ENCODE assay signal across 9 mouse cellular contexts in genomic region chr11:118210116-118210515, GRCm38 (mm10). TPM values are rescaled to one million over a fixed set of nuclear protein-coding genes. Genes with fewer than 3 reads are reported as not detected.
DNase-seq lines count a peak whose midpoint lies in the region; TF ChIP-seq lines count a peak whose summit lies in the region.
"Had no signal": no experiment of that assay in that cellular context is flagged by ENCODE, and none has a peak within 500 bp of the region (broad histone marks: within the 10 kb centered on the region; RNA-seq: fewer than 3 reads in every experiment).

No protein-coding gene starts in this region.

- H3K4me1 ChIP-seq in liver, adult 2 months (ENCODE audit: control insufficient read depth, insufficient read depth, low read length): peaks cover 38% of the 10 kb centered on the region
- H3K4me1 ChIP-seq in embryonic facial prominence, embryonic 10.5 days: peaks cover 64% of the 10 kb centered on the region

- no peak for TF ChIP-seq CTCF in liver, adult 2 months (IDR thresholded peaks at IDR 0.05; ENCODE audit: low read depth, low read length)

- TF ChIP-seq POLR2A in liver, adult 2 months (IDR thresholded peaks at IDR 0.05; ENCODE audit: extremely low read depth, insufficient read depth, low read length): no peak

- peak; percentile 67 for DNase-seq in liver, adult 2 months (ENCODE audit: extremely low read depth, low read depth, low spot score)
- DNase-seq in liver (no peak), adipocyte (ENCODE audit: low spot score) (no peak)
- peak; percentile 88 for DNase-seq in cerebellum, adult 9-10 months
- DNase-seq in layer of hippocampus, adult 8-10 months (ENCODE audit: low spot score in 2 of 2): peak; percentile 81 to 84
- DNase-seq in right cerebral cortex, postnatal 25 days: peak; percentile 63
- DNase-seq in embryonic facial prominence, embryonic 10.5 days (ENCODE audit: low spot score): no peak
- DNase-seq in adrenal gland, adult 8-10 months: no peak

- H3K9ac ChIP-seq in liver, adult 2 months (ENCODE audit: low read depth, low read length): peak overlapping the region; percentile 43
- H3K9ac ChIP-seq: liver, embryonic 14.5 days had no signal

- H3K27ac ChIP-seq in liver, adult 2 months (replicated peaks; ENCODE audit: insufficient read depth, low read depth, low read length): peak overlapping the region; percentile 97
- no peak overlapping the region for H3K27ac ChIP-seq in embryonic facial prominence, embryonic 10.5 days (replicated peaks)
- H3K27ac ChIP-seq: liver, embryonic 14.5 days had no signal

- peaks cover 47% of the 10 kb centered on the region for H3K79me2 ChIP-seq in liver, adult 2 months (ENCODE audit: control insufficient read depth, insufficient read depth, low read length)

- H3K36me3 ChIP-seq in liver, adult 2 months (ENCODE audit: control insufficient read depth, insufficient read depth, low read length): no peaks in the 10 kb centered on the region; the same call in 1 of the 2 replicates
- no peaks in the 10 kb centered on the region for H3K36me3 ChIP-seq in embryonic facial prominence, embryonic 10.5 days (replicated peaks)

- 27% methylated on average over 4 of the region's 4 CpGs for WGBS in liver, adult 2 months
- 87% methylated on average over 4 of the region's 4 CpGs for WGBS in embryonic facial prominence, embryonic 10.5 days

- peak overlapping the region; percentile 3; the same call in 1 of the 2 replicates for H3K4me3 ChIP-seq in liver, adult 2 months (ENCODE audit: insufficient read depth, low read depth, low read length)
- no peak overlapping the region for H3K4me3 ChIP-seq in embryonic facial prominence, embryonic 10.5 days

- H3K27me3 ChIP-seq in liver, adult 2 months (ENCODE audit: control insufficient read depth, insufficient read depth, low read length): no peaks in the 10 kb centered on the region
- no peaks in the 10 kb centered on the region for H3K27me3 ChIP-seq in embryonic facial prominence, embryonic 10.5 days (replicated peaks; ENCODE audit: low read depth, poor library complexity, severe bottlenecking)

- no peaks in the 10 kb centered on the region for H3K9me3 ChIP-seq in embryonic facial prominence, embryonic 10.5 days

RNA-seq across cellular contexts. Expression of gene Cyth1, which starts 38.3 kb away (rescaled TPM):
- total RNA-seq in liver, adult 2 months (2014; rRNA removed): 26.8 and 32.4 TPM in 2 replicates
- 13.9 and 14.7 TPM in 2 replicates for polyA plus RNA-seq in liver, adult 2 months (2012; rRNA removed)
- total RNA-seq in layer of hippocampus, adult 8-10 months (2022): 10 to 100 TPM; 84.7 to 96.8 (median 89.4) TPM
- 15.5 and 15.8 TPM in 2 replicates for polyA plus RNA-seq in embryonic facial prominence, embryonic 10.5 days (2016; fragmentation: Nextera tagmentation; extraction: Ambion mirVana)
- 10 to 100 TPM; 23.4 to 28.1 (median 24.4) TPM for total RNA-seq in adrenal gland, adult 8-10 months (2022)

Comparison
In these comparisons a context has a peak if more than half of its experiments do, and no peak if none do; other contexts are left out.
1. DNase-seq: peak in liver, adult 2 months (single experiment), cerebellum, adult 9-10 months (single experiment), layer of hippocampus, adult 8-10 months (2 of 2) and right cerebral cortex, postnatal 25 days (single experiment); none in liver (single experiment), adipocyte (single experiment), embryonic facial prominence, embryonic 10.5 days (single experiment) and adrenal gland, adult 8-10 months (single experiment).